Mouse (Mus musculus) naive thymus-derived CD4-positive, alpha-beta T cell, adult 2 months (primary cell): ENCODE results near the gene Dok3.

ENCODE experiments used
- DNase-seq: peaks from one replicate; pipeline ENCODE4 v3.0.0-alpha.2; 2011; ENCODE audit warnings: low read depth

Gene Dok3

GRCm38 (mm10) chr13:55476256-55476655 lies 52.8 kb downstream of the Dok3 start:
- DNase-seq = peak; percentile 16

GRCm38 (mm10) chr13:55475750-55476149 lies 53.3 kb downstream of the Dok3 start:
- peak; percentile 12 for DNase-seq

- DNase-seq = peak; percentile 33
Measured at GRCm38 (mm10) chr13:55474621-55475069, 54.5 kb downstream of the Dok3 start.

- DNase-seq = no peak
Measured at GRCm38 (mm10) chr13:55473961-55474360, 55.1 kb downstream of the Dok3 start.
